Mouse (Mus musculus) thymus, postnatal 0 days (tissue): ENCODE measurements at regions not wholly inside any gene's neighbourhood (a gene's known extent, or its start where the extent isn't known, plus 50 kb on each side); places are given as distances from the start of the nearest gene placed in this dataset.

Source experiments
- DNase-seq: peaks from one replicate; pipeline ENCODE4 v3.0.0-alpha.2; 2015; ENCODE audit warnings: low spot score

DNA sequence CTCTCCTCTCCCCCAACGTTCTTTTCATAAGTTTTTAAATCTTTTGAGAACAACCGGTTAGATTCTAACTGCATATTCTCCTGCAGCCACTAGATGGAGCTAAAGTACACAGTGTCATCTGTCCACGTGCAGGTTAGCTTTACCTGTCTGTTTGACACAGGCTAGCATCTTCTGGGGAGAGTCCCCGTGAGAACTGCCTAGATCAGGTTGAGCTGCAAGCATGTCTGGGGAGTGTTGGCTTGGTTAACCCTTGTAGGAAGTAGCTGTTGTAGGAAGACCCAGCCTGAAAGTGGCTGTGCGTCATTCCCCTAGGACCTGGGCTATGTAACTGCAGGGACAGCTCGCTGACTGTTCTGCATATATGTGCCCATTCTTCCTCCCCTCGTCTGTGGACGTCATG lies 277.9 kb downstream of the Diras2 start:
- peak; percentile 68 for DNase-seq

DNA sequence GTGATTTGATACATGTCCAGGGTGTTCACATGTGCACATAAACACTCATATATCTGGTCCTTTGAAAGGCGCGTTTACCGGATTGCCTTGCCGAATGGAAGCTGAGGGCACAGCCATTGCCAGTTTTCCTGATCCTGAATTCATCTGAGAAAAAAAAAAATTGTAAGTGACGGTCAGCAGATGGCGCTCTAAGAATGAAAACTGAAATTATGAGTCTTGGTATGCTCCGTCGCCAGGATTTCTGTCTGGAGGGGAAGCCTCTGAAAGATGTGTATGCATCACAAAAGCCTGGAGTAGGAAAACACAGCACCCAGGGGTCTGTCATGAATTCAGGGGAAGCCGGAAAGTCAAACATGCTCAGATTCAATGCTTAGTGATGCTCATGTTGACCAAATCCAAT lies 276.9 kb downstream of the Diras2 start:
- DNase-seq, result peak; percentile 63

DNA sequence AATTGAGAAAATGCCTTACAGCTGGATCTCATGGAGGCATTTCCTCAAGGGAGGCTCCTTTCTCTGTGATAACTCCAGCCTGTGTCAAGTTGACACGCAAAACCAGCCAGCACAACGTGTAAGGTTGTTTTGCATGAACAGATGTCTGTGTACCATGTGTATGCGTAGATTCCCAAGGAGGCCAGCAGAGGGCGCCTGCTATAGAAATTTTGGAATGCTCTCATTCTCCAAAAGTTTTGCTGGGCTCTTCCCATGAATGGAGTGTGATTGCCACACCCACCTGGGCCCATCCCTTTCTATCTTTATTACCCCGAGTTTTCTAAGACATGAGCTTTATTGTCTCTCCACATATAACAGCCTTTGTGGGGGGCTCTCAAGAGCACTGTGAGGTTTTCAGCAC lies 275.4 kb downstream of the Diras2 start:
- DNase-seq, result no peak

GRCm38 (mm10) chr13:52258373-52258772 lies 272.7 kb downstream of the Diras2 start:
- DNase-seq, result peak; percentile 62

- DNase-seq, result no peak
Observed at GRCm38 (mm10) chr13:52262949-52263550, 268.0 kb downstream of the Diras2 start.

- DNase-seq, result no peak
Observed at GRCm38 (mm10) chr13:52268279-52268678, 262.8 kb downstream of the Diras2 start.

DNA sequence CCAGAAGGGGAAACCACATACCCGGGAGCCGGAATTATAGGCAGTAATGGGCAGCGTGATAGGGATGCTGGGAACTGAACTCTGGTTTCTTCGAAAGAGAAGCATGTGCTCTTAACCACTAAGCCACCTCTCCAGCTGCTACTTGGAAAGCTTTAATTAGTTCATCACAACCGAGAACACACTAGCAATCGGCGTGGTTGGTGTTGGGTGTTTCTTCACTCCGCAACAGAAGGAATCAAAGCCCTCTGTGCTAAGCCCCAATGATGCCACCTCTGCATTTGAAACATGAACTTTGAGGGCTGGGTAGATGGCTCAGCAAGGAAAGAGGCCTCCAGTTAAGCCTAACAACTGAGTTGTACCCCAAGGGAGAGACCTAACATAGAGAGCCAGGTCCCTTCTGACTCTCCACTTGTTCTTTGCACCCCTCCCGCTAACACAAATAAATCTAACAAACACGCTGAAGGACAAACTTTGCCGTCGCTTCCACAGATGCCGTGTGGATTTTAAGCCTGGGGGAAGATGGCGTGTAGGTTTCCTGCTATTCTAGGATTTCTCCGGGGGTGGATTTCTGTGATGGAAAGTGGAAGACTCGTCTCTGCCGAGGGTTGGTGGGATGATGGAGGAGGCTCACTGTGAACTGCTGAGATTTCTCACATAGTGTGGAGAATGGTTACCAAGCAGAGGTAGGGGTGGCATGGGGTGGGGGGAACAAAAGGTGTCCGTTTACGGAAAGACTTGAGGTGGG lies 257.4 kb downstream of the Diras2 start:
- DNase-seq, result no peak

DNA sequence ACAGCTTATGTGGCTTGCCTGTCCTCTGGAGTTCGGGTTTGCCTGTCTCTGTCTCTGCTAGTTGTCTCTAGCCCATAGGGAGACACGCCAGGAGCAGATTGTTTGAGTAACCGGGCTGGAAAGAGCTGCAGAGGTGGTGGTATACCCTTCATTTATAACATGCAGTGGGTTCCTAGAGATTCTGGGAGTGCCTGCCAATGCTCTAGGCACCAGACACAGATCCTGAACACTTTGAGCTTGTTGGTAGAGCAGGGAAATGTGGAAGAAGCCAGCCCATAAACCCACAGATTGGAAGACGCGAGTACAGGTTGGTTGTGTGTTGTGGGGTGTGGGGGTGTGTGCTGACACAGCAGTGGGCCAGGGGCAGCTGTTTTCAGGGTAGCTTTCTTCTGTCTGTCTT lies 255.9 kb downstream of the Diras2 start:
- no peak for DNase-seq

DNA sequence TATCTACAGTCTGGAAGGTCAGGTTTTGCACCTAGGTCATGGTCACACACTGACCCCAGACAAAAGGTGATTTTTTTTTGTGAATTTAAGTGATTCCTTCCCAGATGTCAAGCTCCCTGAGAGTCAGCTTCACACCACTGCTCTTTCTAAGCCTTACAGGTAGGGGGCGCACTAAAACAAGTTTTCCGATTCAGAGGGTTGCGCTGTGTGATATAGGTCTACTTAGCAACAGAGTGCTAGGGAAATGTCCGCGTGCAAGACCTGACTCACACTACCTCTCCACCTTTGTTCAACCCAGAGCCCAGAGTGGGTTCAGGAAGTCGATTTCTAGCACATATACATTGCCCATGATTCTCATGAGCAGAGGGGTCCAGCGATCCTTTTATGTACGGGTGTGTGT lies 255.4 kb downstream of the Diras2 start:
- DNase-seq, result peak; percentile 83

DNA sequence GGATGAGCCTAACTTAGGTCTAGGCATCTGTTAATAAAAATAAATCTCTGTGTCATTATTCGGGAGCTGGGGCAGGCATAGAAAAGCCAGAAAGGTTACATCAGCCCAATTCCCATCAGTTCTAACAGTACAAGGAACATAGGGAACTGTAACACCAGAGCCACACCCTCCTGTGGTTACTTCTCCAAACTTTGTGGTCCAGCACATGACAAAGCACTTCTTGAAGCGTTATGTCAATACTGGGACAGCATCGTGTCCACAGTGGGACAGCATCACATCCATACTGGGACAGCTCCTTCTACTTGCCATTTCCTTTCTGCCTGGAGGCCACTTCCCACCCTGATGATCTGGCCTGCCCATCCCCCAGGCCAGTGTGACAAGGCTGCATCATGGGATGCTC lies 253.9 kb downstream of the Diras2 start:
- DNase-seq, result no peak

DNA sequence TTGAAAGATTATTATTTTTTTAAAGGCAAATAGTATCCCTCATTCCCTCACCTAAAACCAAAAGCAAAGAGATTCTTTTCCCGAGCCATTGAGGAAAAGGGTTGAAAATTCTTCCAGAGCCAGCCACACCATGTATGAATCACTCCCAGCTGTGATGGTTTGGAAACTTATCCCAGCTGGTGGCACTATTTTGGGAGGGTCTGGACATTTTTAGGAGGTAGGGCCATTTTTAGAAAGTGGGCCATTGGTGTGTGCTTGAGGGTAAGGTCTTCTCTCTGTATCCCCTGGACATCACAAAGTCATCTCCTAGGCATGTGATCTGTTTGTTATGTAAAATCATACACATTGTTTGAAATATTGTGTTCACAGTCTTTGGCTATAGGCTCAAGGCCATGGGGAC lies 252.2 kb downstream of the Diras2 start:
- no peak for DNase-seq

GRCm38 (mm10) chr13:52279281-52279969 lies 251.7 kb downstream of the Diras2 start:
- no peak for DNase-seq

- no peak for DNase-seq
Observed at GRCm38 (mm10) chr13:52279970-52280348, 251.1 kb downstream of the Diras2 start.

GRCm38 (mm10) chr13:52281271-52281670 lies 249.8 kb downstream of the Diras2 start:
- DNase-seq, result no peak

DNA sequence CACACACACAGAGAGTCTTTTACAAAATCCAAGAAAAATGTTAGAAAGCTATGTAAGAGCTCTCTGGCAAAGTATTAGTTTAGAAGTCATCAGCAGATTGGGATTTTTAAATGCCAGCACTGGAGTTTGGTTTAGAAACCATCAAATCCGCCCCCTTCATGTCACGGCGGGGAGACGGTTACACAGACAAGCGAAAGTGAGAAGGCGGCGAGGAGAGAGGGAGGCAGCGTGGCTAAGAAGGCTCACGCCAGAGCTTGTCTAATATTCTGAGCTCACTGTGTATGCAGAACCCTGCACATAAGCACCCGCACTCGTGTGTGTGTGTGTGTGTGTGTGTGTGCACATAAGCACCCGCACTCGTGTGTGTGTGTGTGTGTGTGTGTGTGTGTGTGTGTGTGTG lies 248.6 kb downstream of the Diras2 start:
- no peak for DNase-seq

- no peak for DNase-seq
Observed at GRCm38 (mm10) chr13:52283456-52283855, 247.6 kb downstream of the Diras2 start.

DNA sequence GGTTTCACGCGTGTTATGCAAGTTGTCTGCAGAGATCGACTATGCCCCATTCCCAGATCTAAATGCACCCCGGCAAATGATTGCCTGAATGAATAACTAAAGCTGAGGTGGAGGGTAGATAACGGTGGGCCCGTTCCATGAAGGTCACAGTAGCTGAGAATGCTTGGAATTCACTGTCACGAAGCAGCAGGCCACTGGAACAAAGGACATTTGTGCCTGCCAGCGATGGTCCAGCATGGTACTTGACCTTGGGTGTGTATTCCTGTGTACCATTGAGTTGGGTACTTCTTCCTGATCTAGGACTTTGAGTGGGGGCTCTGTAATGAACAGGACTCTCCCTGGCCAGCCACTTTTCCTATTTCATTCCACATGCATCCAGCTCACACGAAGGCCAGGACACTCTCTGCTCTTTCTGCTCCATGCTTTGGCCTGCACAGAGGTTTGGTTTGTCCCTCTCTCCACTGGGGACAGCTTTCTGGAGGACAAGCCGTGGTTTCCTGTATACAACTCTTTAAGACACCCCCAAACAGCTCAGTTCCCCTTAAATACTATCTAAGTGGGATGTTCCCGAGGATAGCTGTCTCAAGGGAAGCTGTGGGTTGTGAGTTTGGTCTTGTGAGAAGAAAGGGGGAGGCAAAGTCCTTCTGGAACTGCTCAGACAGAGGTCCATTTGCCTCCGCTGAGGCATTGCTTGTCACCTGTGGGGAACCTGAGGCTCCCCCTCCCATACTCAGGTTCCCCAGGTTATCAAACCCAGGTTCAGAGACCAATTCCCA lies 246.9 kb downstream of the Diras2 start:
- no peak for DNase-seq

DNA sequence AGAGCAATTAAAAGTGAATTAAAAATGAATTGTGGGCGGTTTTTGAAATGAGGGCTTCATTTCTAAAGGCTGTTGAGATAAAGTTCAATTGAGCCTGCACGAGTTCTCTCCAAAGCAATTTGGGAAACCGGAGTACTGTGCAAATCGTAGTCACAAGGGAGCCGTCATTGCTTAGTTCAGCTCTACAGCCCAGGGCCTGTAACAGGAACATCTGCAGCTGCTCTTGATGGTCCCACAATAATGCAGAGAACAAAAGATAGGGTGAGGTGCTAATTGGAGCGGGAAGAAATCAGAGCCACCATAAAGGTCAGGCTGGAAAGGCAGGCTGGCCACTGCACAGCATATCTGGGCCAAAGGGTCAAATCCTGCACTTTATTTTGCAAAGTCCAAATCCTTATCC lies 242.7 kb downstream of the Diras2 start:
- DNase-seq, result no peak

- no peak for DNase-seq
Observed at GRCm38 (mm10) chr13:52295847-52296246, 235.2 kb downstream of the Diras2 start.

DNA sequence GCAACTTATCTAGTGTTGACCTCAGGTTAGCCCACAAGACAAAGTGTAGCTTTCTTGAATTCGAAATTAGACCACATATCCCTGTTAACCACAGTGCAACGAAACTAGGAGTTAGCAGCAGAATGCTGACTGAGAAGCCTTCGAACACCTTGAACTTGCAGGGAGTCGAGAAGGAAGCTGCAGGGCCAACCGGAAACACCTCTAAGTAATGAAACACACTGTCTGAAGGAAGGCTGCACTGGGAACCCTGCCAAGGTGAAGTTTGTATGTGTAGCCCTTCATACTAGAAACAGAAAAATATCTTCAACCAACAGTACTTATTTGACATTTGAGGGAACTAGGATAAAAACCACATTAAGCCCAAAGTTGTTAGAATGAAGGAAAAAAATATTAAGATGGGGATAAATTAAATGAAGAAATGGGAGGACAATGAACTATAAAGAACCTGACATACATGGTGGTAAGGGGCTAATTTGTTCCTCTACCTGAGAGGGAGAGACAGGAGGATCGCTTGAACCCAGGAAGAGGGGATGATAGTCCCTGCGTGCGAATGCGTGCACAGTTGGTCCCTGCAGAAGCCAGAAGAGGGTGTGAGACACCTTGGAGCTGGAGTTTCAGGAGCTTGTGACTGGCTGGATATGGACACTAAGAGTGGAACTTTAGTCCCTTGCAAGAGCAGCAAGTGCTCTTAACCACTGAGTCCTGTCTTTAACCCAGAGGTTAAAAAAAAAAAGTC lies 234.4 kb downstream of the Diras2 start:
- DNase-seq, result no peak

GRCm38 (mm10) chr13:52297277-52297623 lies 233.8 kb downstream of the Diras2 start:
- no peak for DNase-seq
